Mouse (Mus musculus) heart, adult 2 months (tissue): Measurements from ENCODE around the gene Lrrc45.

ENCODE experiments used
- CTCF ChIP-seq: fragments of 200-600 bp; IDR thresholded peaks from 2 replicates; pipeline ENCODE4 v1.8.1; 2022; ENCODE audit warnings: antibody characterized with exemption, mild to moderate bottlenecking, moderate library complexity
- POLR2A ChIP-seq: fragments of 200-500 bp; IDR thresholded peaks from 2 replicates; pipeline ENCODE4 v1.6.1; 2011; ENCODE audit warnings: mild to moderate bottlenecking, low read depth, low read length, control low read depth; ENCODE audit not compliant: insufficient read depth

- TF ChIP-seq CTCF (no peak), POLR2A (no peak)
Measured at GRCm38 (mm10) chr11:120692471-120693011, 21.2 kb upstream of the Lrrc45 start.
